Mouse (Mus musculus): ENCODE results near the gene Apob. TPM values are rescaled to one million over a fixed set of nuclear protein-coding genes. Genes with fewer than 3 reads are reported as not detected.

Gene Apob
- 0.25 and 0.35 TPM in 2 replicates for polyA plus RNA-seq (2014; fragmentation: Nextera tagmentation; extraction: Ambion mirVana)

DNA sequence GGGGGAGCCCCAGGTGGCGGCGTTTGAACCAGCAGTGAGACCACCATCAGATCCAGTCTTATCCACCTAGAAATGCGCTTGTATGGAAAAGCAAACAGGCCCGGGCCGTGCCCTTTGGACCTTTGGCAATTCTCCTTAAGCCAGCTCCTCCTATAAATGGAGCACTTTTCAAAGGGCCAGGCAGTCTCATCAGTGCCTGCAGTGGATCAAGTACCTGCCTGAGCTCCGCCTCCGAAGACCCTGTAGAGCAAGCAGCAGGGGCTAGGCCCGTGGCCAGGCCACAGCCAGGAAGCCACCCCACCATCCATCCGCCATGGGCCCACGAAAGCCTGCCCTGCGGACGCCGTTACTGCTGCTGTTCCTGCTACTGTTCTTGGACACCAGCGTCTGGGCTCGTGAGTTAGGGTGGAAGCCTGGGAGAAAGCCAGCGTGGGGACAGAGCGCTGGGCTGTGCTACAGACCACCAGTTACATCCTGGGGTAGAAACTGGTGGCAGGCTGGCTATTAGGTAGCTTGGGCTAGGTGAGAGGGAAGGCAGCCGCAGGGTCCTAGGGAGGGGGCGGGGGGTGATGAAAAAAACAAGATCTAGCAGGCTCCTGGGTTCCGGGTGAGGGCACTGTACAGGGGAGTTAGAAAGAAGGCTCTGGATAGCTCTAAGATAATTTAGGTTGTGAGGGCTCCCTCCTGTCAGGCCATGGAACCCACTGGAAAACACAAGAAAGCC is at the start of gene Apob:
Apob (plus strand) TSS at position 183 of the 724 bp plus-strand sequence.
- Histone ChIP-seq H3K9ac (ENCODE audit: low read length) (no peak within 1 kb of the TSS), H3K9me3 (ENCODE audit: control insufficient read depth, low read length) (no peaks in the 10 kb centered on the region), H3K4me2 (ENCODE audit: low read depth, severe bottlenecking) (no peak within 1 kb of the TSS), H3K27me3 (ENCODE audit: control insufficient read depth, insufficient read depth, low read length) (no peaks in the 10 kb centered on the region), H3K4me3 (ENCODE audit: low read depth, low read length) (no peak within 1 kb of the TSS), H3K4me1 (ENCODE audit: control insufficient read depth, insufficient read depth, low read length) (no peaks in the 10 kb centered on the region), H3K27ac (replicated peaks; ENCODE audit: low read depth, low read length) (no peak within 1 kb of the TSS), H3K36me3 (ENCODE audit: control insufficient read depth, insufficient read depth, low read length) (no peaks in the 10 kb centered on the region)
- DNase-seq (ENCODE audit: low spot score) (no peak), ATAC-seq (ENCODE audit: insufficient number of reproducible peaks, low FRiP score, low TSS enrichment, low read depth) (no peak)
- WGBS: 69% methylated on average over 20 of the region's 20 CpGs

DNA sequence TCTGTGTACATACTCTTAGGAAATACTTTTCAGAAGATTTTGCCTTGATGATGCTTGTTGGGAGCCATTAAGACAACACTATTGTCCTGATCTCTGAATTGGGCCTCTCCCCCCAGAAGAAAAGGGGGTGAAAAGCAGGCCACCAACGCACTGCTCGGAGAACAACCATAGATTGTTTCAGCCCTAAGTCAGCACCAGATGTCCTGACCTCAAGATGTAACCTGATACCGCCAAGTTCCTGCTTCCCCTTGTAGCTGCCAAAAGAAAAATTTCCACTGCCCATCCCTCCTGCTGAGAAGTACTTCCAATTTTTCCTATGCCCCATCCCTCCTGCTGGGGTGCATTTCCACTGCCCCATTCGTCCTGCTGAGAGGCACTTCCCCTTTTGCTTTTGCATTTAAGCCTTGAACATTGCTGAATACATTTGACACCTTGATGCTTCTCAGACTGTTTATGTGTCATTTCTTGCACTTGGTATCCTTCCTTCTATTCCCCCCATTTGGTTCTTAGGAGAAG is 45.0 kb upstream of the Apob start:
- Histone ChIP-seq H3K4me2 (ENCODE audit: low read depth, severe bottlenecking) (no peak overlapping the region), H3K9me3 (ENCODE audit: control insufficient read depth, low read length) (no peaks in the 10 kb centered on the region), H3K4me3 (ENCODE audit: low read depth, low read length) (no peak overlapping the region), H3K27me3 (ENCODE audit: control insufficient read depth, insufficient read depth, low read length) (no peaks in the 10 kb centered on the region), H3K27ac (replicated peaks; ENCODE audit: low read depth, low read length) (no peak overlapping the region), H3K36me3 (ENCODE audit: control insufficient read depth, insufficient read depth, low read length) (no peaks in the 10 kb centered on the region), H3K9ac (ENCODE audit: low read length) (no peak overlapping the region), H3K4me1 (ENCODE audit: control insufficient read depth, insufficient read depth, low read length) (no peaks in the 10 kb centered on the region)
- WGBS: 46% methylated on average over 4 of the region's 4 CpGs
- DNase-seq (ENCODE audit: low spot score) (no peak), ATAC-seq (ENCODE audit: insufficient number of reproducible peaks, low FRiP score, low TSS enrichment, low read depth) (no peak)

DNA sequence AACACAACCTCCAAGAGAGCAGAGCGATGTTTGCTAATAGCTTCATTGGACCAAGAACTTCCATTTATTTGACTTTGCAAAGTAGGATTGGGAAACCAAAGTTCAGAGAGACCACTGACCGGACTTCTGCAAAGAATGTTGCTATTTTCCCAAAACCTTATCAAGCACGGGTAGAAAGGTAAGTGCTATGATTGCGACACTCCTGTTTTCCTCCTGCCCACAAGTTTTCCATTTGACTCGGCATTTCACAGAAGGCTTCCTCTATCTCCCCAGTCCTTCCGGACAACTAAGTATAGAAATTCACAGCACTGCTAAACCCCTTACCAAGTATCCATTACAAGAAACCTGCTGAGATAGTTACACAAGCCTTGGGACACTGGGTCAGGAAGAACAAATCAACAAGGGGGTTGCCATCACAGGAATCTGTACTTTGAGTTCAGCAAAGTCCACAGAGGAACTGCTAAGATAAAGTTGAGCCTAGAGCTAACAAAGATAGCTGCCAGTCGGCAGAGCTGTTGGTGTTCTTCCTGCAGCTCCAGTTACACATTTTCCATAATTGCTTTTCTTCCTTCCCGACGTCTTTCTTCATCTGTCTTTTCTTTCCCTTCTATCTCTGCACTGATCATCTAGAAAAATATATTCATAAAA is 27.2 kb upstream of the Apob start:
- H3K4me2 ChIP-seq (ENCODE audit: low read depth, severe bottlenecking): no peak overlapping the region
- 85% methylated on average over 9 of the region's 9 CpGs for WGBS
- no peak overlapping the region for H3K9ac ChIP-seq (ENCODE audit: low read length)
- H3K4me3 ChIP-seq (ENCODE audit: low read depth, low read length): no peak overlapping the region
- no peaks in the 10 kb centered on the region for H3K9me3 ChIP-seq (ENCODE audit: control insufficient read depth, low read length)
- no peak overlapping the region for H3K27ac ChIP-seq (replicated peaks; ENCODE audit: low read depth, low read length)
- no peaks in the 10 kb centered on the region for H3K27me3 ChIP-seq (ENCODE audit: control insufficient read depth, insufficient read depth, low read length)
- DNase-seq (ENCODE audit: low spot score): no peak
- no peaks in the 10 kb centered on the region for H3K4me1 ChIP-seq (ENCODE audit: control insufficient read depth, insufficient read depth, low read length)
- no peaks in the 10 kb centered on the region for H3K36me3 ChIP-seq (ENCODE audit: control insufficient read depth, insufficient read depth, low read length)
- ATAC-seq (ENCODE audit: insufficient number of reproducible peaks, low FRiP score, low TSS enrichment, low read depth): no peak

DNA sequence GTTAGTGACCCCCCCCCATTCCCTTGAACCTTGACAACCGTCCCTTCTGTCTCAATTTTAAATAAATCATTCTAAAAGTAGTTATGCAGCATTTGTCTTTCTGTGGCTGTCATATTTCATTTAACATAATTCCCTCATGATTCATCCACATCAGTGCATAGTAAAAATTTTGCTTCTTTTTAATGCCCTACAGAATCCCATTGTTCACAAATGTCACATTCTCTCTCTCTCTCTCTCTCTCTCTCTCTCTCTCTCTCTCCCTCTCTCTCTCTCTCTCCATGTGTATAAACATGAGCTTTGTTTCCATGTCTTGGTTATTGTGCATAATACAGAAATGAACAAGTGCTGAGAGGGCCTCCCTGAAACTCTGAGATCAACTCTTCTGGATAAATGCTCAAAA is 18.6 kb upstream of the Apob start:
- ATAC-seq (ENCODE audit: insufficient number of reproducible peaks, low FRiP score, low TSS enrichment, low read depth): no peak
- H3K27ac ChIP-seq (replicated peaks; ENCODE audit: low read depth, low read length): no peak overlapping the region
- H3K36me3 ChIP-seq (ENCODE audit: control insufficient read depth, insufficient read depth, low read length): no peaks in the 10 kb centered on the region
- H3K4me1 ChIP-seq (ENCODE audit: control insufficient read depth, insufficient read depth, low read length): no peaks in the 10 kb centered on the region
- H3K4me3 ChIP-seq (ENCODE audit: low read depth, low read length): no peak overlapping the region
- H3K4me2 ChIP-seq (ENCODE audit: low read depth, severe bottlenecking): no peak overlapping the region
- DNase-seq (ENCODE audit: low spot score): no peak
- H3K9me3 ChIP-seq (ENCODE audit: control insufficient read depth, low read length): no peaks in the 10 kb centered on the region
- WGBS: 80% methylated on average over 1 of the region's 1 CpGs
- no peaks in the 10 kb centered on the region for H3K27me3 ChIP-seq (ENCODE audit: control insufficient read depth, insufficient read depth, low read length)
- H3K9ac ChIP-seq (ENCODE audit: low read length): no peak overlapping the region

DNA sequence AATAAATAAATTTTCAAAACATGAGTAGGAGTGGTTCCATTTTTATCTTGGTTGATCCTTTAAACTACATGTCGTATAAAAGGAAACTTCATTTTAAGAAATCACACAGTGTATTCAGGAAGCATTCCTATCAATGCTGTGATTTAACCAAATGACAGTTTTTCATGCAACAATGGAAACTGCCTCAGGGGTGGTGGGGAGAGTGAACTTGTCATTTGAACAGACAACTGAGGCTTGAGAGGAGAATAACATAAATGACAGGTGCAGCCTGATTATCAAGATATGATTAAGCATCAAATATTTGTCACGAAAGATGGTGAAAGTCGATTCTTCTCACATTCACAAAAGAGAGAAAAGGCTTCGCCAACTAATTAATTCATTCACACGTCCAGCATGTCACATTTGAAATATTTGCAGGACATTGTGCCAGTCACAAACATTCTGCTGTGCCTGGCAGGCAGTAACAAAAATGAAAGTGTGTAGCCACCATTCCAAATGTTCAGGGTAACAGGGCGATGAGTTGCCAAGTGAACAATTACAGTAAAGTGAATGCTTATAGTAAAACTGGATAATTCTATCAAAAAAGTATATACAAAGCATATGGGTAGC is 18.0 kb upstream of the Apob start:
- H3K27ac ChIP-seq (replicated peaks; ENCODE audit: low read depth, low read length): no peak overlapping the region
- H3K27me3 ChIP-seq (ENCODE audit: control insufficient read depth, insufficient read depth, low read length): no peaks in the 10 kb centered on the region
- H3K9me3 ChIP-seq (ENCODE audit: control insufficient read depth, low read length): no peaks in the 10 kb centered on the region
- H3K36me3 ChIP-seq (ENCODE audit: control insufficient read depth, insufficient read depth, low read length): no peaks in the 10 kb centered on the region
- H3K4me1 ChIP-seq (ENCODE audit: control insufficient read depth, insufficient read depth, low read length): no peaks in the 10 kb centered on the region
- no peak for DNase-seq (ENCODE audit: low spot score)
- H3K4me2 ChIP-seq (ENCODE audit: low read depth, severe bottlenecking): no peak overlapping the region
- no peak for ATAC-seq (ENCODE audit: insufficient number of reproducible peaks, low FRiP score, low TSS enrichment, low read depth)
- 88% methylated on average over 6 of the region's 6 CpGs for WGBS
- no peak overlapping the region for H3K4me3 ChIP-seq (ENCODE audit: low read depth, low read length)
- H3K9ac ChIP-seq (ENCODE audit: low read length): no peak overlapping the region

DNA sequence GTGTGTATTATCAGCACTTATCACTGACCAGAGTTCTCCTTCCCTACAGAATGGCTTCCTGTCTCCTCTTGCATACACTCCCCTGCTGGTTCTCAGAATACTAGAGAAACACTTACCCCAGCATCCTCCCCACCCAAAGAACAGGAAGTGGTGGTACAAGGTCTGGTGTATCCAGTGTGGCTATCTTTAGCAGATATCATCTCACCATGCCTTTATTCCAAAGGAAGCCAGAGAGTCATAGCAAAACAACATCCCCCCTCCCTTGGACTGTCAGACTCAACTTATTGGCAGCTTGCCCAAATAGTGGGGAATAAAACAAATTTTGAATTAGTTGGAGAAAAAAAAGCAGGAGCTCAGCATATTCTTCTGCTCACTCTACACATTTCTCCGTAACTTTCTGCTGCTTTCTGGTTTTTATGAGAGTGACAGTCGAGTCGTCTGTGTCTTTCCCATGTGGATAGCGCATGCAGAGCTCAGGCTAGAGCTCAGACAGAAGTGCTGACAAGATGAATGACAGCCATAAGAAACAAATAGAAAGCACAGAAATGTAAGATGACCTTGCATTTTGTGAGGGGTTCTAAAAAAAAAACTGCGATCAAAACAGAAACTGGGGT is 15.0 kb upstream of the Apob start:
- no peaks in the 10 kb centered on the region for H3K36me3 ChIP-seq (ENCODE audit: control insufficient read depth, insufficient read depth, low read length)
- H3K27ac ChIP-seq (replicated peaks; ENCODE audit: low read depth, low read length): no peak overlapping the region
- no peaks in the 10 kb centered on the region for H3K9me3 ChIP-seq (ENCODE audit: control insufficient read depth, low read length)
- H3K4me3 ChIP-seq (ENCODE audit: low read depth, low read length): no peak overlapping the region
- WGBS: 74% methylated on average over 5 of the region's 5 CpGs
- no peaks in the 10 kb centered on the region for H3K4me1 ChIP-seq (ENCODE audit: control insufficient read depth, insufficient read depth, low read length)
- DNase-seq (ENCODE audit: low spot score) (no peak), ATAC-seq (ENCODE audit: insufficient number of reproducible peaks, low FRiP score, low TSS enrichment, low read depth) (no peak)
- no peak overlapping the region for H3K4me2 ChIP-seq (ENCODE audit: low read depth, severe bottlenecking)
- no peak overlapping the region for H3K9ac ChIP-seq (ENCODE audit: low read length)
- no peaks in the 10 kb centered on the region for H3K27me3 ChIP-seq (ENCODE audit: control insufficient read depth, insufficient read depth, low read length)

DNA sequence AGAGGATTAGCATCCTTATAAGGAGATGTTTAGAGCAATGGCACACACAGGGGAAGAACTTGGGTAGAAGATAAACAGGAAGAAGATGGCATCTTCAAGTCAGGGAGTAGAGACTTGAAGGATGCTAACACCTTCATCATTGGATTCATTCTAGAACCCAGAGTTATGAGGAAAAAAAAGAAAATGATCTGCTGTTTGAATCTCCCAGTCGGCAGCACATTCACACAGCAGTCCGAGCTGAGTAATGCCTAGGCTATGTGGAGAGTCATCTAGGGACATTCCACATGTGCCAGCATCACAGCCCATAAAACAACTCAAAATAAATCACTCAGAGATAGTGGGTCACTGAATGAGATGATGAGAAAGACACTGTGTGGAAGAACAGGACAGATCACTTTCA is 10.2 kb upstream of the Apob start:
- DNase-seq (ENCODE audit: low spot score): no peak
- no peak overlapping the region for H3K4me3 ChIP-seq (ENCODE audit: low read depth, low read length)
- H3K9ac ChIP-seq (ENCODE audit: low read length): no peak overlapping the region
- no peak overlapping the region for H3K4me2 ChIP-seq (ENCODE audit: low read depth, severe bottlenecking)
- no peaks in the 10 kb centered on the region for H3K4me1 ChIP-seq (ENCODE audit: control insufficient read depth, insufficient read depth, low read length)
- no peak for ATAC-seq (ENCODE audit: insufficient number of reproducible peaks, low FRiP score, low TSS enrichment, low read depth)
- WGBS: 88% methylated on average over 2 of the region's 2 CpGs
- H3K9me3 ChIP-seq (ENCODE audit: control insufficient read depth, low read length): no peaks in the 10 kb centered on the region
- no peaks in the 10 kb centered on the region for H3K36me3 ChIP-seq (ENCODE audit: control insufficient read depth, insufficient read depth, low read length)
- no peaks in the 10 kb centered on the region for H3K27me3 ChIP-seq (ENCODE audit: control insufficient read depth, insufficient read depth, low read length)
- no peak overlapping the region for H3K27ac ChIP-seq (replicated peaks; ENCODE audit: low read depth, low read length)

DNA sequence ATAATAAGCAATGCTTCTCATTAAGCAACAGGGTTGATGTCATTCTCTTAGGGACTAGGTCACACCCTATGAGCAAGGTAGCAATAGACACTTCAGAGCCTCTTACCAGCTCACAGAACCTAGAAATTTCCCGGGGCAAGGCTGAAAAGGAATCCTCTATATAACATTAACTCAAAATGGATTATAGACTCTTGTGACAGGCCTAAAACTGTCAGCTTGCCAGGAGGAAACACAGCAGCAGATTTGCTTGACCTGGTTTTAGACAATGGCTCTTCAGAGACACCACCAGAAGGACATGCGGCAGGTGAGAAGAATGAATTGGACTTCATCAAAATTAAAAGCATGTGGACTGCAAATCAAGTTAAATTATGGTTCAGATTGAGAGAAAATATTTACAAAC is 7.1 kb upstream of the Apob start:
- H3K4me1 ChIP-seq (ENCODE audit: control insufficient read depth, insufficient read depth, low read length): no peaks in the 10 kb centered on the region
- no peak overlapping the region for H3K9ac ChIP-seq (ENCODE audit: low read length)
- H3K36me3 ChIP-seq (ENCODE audit: control insufficient read depth, insufficient read depth, low read length): no peaks in the 10 kb centered on the region
- H3K4me2 ChIP-seq (ENCODE audit: low read depth, severe bottlenecking): no peak overlapping the region
- no peak for ATAC-seq (ENCODE audit: insufficient number of reproducible peaks, low FRiP score, low TSS enrichment, low read depth)
- 85% methylated on average over 2 of the region's 2 CpGs for WGBS
- no peak overlapping the region for H3K27ac ChIP-seq (replicated peaks; ENCODE audit: low read depth, low read length)
- DNase-seq (ENCODE audit: low spot score): no peak
- no peaks in the 10 kb centered on the region for H3K27me3 ChIP-seq (ENCODE audit: control insufficient read depth, insufficient read depth, low read length)
- H3K9me3 ChIP-seq (ENCODE audit: control insufficient read depth, low read length): no peaks in the 10 kb centered on the region
- no peak overlapping the region for H3K4me3 ChIP-seq (ENCODE audit: low read depth, low read length)

All from limb, embryonic 11.5 days (tissue).